Mouse (Mus musculus) bone marrow macrophage, adult 2 months (primary cell): ENCODE data around the gene Atp5mpl. TPM values are rescaled to one million over a fixed set of nuclear protein-coding genes. Genes with fewer than 3 reads are reported as not detected.

Experiments
- H3K27ac ChIP-seq: 2 replicates; pipeline ENCODE4 v1.5.1; 2012; ENCODE audit warnings: low read depth, low read length; ENCODE audit not compliant: insufficient read depth
- H3K4me1 ChIP-seq: 2 replicates; pipeline ENCODE4 v1.6.1; 2012; ENCODE audit warnings: low read length; ENCODE audit not compliant: control insufficient read depth, insufficient read depth
- H3K4me3 ChIP-seq: 2 replicates; pipeline ENCODE4 v1.5.1; 2012; ENCODE audit warnings: mild to moderate bottlenecking, low read length, moderate library complexity; ENCODE audit not compliant: insufficient read depth
- CTCF ChIP-seq: IDR thresholded peaks from 2 replicates; pipeline ENCODE4 v1.5.1; 2012; ENCODE audit warnings: low read depth, mild to moderate bottlenecking, low read length, moderate library complexity
- POLR2A ChIP-seq: IDR thresholded peaks from 2 replicates; pipeline ENCODE4 v1.6.1; 2012; ENCODE audit warnings: mild to moderate bottlenecking, low read depth, low read length, borderline replicate concordance
- polyA plus RNA-seq: library from polyadenylated mRNA; stranded (reverse); fragments of >200 nt; gene quantifications from 2 replicates; pipeline ENCODE4 v1.2.4, GENCODE M21; 2012; ENCODE audit not compliant: missing spikeins, insufficient read depth, insufficient read length

The Atp5mpl gene
- polyA plus RNA-seq, 1 experiment: 335 TPM

DNA sequence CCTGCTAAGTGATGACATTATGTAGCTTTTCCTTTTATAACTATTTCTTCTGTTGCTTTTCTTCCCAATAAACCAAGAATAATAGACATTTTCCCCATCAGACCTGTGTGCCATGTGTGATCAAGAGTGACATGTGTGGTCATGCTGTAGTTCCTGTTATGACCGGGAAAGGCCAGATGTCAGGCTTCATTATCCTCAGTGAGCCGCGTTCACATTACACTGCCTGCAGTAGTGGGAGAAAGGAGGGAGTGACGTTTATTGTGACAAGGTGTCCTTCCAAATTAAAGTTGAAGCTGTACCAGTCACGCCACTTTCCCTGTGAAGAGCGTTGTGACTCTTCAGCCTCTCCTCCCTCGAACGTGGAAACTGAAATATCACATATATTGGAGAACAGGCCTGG is 15.1 kb upstream of the Atp5mpl start:
- Histone ChIP-seq H3K27ac (no peak overlapping the region), H3K4me1 (no peaks in the 10 kb centered on the region), H3K4me3 (no peak overlapping the region)
- TF ChIP-seq CTCF (no peak), POLR2A (no peak)

DNA sequence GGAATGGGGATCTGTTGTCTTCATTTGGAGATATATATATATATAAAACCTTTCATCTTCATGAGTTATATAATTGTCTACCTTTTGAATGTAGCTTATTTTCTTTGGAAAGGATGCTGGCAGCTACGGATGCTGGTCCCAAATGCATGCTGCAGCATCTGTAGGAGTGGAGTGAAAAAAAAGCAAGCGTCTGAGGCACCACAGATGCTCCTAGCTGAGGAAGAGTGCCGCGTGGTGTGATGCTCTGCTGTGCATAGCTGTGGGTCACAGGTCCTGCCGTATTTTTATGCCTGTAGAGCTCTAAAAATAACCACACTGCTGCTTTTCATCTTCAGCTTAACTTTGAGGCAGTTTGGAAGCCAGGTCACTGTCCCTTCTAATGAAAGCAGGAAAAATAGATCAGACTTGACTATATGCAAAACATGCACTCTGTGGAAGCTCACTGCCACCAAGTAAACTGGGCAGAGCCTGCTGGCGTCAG is 14.2 kb upstream of the Atp5mpl start, which contains the start of gene Rd3l:
Gene Rd3l, minus strand, starts transcription at position 431 of the 481 bp plus-strand sequence.
- no peak within 1 kb of the TSS for H3K4me3 ChIP-seq
- no peak within 1 kb of the TSS for H3K27ac ChIP-seq
- TF ChIP-seq CTCF: no peak
- no peak for TF ChIP-seq POLR2A
- no peaks in the 10 kb centered on the region for H3K4me1 ChIP-seq

DNA sequence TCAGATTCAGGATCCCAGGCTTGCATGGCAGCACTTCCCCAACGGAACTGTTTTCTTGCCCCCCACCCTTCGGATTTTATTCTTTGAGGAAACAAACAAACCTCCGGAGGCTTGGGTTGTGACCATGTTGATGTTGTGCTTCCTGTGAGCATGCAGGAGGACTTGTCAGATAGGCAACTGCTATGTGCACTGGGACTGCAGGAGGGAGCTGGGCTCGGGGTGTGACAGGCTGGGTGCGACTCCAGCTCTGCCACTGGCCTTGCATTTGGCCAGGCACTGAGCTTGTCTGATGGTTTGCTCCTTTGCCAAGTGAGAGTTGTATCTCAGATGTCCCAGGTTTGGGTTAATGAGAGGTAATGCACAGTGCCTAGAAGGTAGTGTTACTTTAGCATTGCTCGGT is 11.5 kb upstream of the Atp5mpl start:
- H3K4me3 ChIP-seq: no peak overlapping the region
- no peak for TF ChIP-seq POLR2A
- no peak for TF ChIP-seq CTCF
- H3K4me1 ChIP-seq: no peaks in the 10 kb centered on the region
- H3K27ac ChIP-seq: no peak overlapping the region

DNA sequence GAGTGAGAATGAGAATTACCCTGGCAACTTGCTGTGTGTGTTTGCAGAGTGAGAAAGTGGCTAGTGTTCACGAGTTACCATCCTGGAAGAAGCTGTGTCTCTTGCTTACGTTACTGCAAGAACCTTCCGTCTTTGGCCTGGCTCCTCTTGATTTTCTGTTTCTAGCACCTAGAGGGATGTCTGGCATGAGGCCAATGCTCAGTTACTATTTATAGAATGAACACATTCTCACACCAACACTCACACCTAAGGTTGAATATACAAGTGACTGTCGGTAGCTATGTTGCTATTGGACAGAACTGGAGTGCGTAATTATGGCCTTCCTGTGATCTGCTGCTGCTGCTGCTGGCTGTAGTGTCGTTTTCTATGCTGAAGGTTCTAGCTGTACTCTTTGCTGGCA is 10.4 kb upstream of the Atp5mpl start:
- Histone ChIP-seq H3K4me1 (no peaks in the 10 kb centered on the region), H3K27ac (no peak overlapping the region), H3K4me3 (no peak overlapping the region)
- no peak for TF ChIP-seq CTCF
- TF ChIP-seq POLR2A: no peak

DNA sequence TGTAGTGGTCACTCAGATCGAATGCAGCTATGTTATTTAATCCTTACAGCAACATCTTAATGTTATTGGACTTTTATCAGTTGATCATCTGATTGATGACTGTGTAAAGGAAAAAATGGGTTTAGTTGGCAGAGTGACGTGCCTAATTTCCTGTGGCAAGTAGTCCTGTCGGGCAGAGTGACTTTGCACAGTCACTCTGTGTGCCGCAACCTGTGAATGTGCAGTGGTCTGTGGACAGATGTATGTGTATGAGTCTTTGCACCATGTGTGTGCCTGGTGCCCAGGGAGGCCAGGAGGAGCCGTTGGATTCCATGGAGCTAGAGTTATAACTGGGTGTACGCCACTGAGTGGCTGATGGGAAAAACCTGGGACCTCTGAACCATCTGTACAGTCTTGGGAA is 7.8 kb upstream of the Atp5mpl start:
- Histone ChIP-seq H3K27ac (no peak overlapping the region), H3K4me1 (no peaks in the 10 kb centered on the region), H3K4me3 (no peak overlapping the region)
- TF ChIP-seq CTCF (no peak), POLR2A (no peak)

DNA sequence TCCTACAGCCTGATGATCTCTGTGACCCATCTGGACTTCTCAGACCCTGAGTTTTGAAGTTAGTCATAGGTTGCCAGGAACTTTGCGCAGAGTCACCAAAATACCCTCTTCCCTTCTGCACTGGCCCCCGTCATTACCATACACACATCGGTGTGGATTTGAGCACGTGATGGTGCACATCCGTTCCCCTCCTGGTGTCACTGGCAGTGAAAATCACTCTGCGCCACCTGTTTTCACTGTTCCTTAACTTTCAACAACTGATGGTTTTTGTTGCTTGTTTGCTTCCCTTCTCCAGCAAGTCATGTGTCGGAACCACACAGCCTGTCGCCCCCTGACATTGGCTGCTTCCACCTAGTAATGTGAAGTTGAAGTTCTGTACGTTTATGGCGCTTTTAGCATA is 5.7 kb upstream of the Atp5mpl start:
- TF ChIP-seq POLR2A (no peak), CTCF (no peak)
- H3K27ac ChIP-seq: no peak overlapping the region

DNA sequence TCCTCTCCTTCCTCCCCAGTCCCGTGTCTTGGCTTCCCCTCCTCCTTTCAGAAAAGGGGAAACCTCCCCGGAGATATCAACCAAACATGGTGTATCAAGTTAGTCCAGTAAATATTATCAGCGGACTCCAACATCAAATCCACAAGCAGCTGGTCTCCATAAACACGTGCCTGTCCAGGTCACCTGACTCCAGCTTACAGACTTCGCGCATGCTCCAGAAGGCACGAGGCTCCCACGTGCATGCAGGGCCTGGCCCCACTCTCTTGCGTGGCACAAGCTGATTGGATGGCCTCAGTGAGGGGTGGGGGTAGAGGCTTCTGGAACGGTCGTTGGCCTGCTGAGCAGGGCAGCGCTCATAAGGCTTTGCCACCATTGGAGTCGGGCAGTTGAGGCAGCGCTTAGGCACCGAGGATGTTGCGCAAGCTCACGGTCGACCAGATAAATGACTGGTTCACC is 4.5 kb upstream of the Atp5mpl start, which contains the start of gene Tdrd9:
Gene Tdrd9, plus strand, starts transcription at position 329 of the 456 bp plus-strand sequence.
- H3K4me1 ChIP-seq: 0 out of 2 replicates have a peak, but pooled peaks cover 3% of the 10 kb centered on the region
- no peak within 1 kb of the TSS for H3K4me3 ChIP-seq
- no peak within 1 kb of the TSS for H3K27ac ChIP-seq
- TF ChIP-seq CTCF (no peak), POLR2A (no peak)

More for the DNA sequence above, 5.7 kb upstream of the Atp5mpl start:
- H3K4me1 ChIP-seq: no peaks in the 10 kb centered on the region
- no peak overlapping the region for H3K4me3 ChIP-seq

DNA sequence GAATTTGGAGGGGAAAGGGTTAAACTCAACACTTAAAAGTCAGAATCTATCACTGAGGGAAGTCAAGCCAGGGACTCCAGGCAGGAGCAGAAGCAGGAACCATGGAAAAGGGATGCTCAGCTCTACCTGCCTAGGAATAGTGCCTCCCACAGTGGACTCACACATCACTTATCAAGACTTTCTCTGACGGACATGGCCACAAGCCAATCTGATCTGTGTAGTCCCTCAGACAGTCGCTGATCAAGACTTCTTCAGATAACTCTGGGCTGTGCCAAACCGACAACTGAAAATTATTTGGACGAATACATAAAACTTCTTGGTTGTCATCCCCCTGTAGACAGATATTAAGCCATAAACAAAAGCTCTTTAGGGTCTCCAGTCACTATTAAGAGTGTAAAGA is 3.3 kb upstream of the Atp5mpl start:
- TF ChIP-seq CTCF (no peak), POLR2A (no peak)
- Histone ChIP-seq H3K27ac (no peak overlapping the region), H3K4me3 (no peak overlapping the region), H3K4me1 (0 out of 2 replicates have a peak, but pooled peaks cover 6% of the 10 kb centered on the region)

DNA sequence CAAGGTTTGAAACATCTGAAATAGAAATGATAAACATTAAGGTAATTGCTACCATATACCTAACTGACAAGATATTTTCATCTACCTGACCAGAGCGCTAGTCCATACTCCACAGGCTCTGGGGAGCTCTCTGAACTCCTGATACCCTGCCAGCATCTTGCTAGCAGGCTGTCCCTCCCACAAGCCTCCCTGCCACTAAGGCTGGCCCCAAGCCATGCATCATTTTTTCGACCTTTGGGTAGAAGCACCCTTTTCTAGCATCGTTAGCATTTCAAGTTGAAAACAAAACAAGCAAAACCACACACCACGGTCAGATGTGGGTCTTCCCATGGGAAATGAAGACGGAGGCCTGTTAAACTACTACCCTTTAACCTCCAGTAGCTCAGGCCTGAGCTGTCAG is 3.4 kb downstream of the Atp5mpl start:
- H3K4me1 ChIP-seq: peaks cover 9% of the 10 kb centered on the region
- no peak overlapping the region for H3K4me3 ChIP-seq
- TF ChIP-seq CTCF: no peak
- TF ChIP-seq POLR2A: no peak
- H3K27ac ChIP-seq: no peak overlapping the region

DNA sequence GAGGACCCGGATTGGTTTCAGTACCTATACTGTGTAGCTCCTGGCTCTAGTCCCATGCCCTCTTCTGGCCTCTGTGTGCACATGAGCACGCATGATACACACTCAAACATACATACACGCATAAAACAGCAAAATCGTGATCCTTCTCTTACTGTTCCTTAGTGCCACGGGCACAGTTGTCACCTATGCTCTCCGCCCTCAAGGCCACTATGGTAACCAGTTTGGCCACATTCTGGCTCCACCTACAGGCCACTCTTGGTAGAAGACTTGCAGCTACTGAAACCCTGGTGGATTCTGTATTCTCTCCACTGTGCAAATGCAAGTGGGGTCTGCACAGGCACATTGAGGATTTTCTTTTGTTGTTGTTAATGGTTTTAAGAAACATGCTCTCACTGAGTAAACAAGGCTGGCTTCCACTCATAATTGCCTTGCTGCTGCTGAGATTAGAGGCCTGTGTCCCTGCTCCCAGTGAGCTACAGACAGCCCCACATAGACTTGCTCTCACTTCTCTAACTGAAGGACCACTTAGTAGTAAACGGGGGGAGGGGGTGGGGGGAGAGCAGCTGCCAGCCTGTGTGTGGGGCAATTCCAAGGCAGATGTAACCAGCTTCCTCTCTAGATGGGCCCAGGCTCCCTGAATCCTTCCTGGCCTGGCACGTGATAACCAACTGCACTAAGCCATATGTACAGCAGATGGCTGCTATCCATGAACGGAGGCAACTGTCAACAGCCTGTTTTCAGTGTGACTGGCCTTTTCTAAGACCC is 8.5 kb downstream of the Atp5mpl start:
- H3K4me1 ChIP-seq: peaks cover 11% of the 10 kb centered on the region
- peak; percentile 79 for TF ChIP-seq CTCF
- no peak for TF ChIP-seq POLR2A
- H3K4me3 ChIP-seq: no peak overlapping the region
- peak overlapping the region; percentile 53 for H3K27ac ChIP-seq
